Comparison of ENCODE assay signal across 8 mouse cellular contexts in the genomic region with DNA sequence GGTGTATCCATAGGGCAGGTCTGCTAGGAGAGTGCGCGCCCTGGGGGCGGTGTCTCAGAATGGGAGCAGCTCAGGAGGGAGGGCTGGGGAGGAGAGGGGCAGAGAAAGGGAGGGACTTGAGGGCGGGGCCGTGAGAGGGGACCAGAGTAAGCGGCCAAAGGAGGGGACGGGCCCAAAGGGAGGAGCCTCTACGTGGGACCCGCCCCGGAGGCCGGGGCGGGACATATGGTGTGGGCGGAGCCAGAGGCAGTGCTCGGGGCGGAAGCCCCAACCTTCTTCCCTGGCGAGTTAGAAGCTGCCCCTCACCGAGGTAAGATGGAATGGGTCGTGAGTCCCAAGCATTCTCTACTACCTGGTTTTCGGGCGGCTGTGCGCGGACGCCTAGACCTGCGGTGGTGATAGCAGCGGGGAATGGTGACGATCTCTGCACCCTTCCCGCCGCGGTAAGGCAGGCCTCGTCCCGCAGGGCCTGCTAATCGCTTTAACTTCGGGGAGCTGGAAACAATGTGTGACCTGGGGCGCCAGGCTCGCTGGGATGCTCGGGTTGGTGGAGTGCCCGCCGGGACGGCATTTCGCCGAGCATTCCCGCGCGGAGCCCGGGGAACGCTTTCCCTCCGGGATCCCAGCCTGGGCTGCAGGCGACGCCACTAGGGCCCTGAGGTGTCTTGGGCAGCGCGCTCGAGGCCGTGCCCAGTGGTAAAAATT. TPM values are rescaled to one million over a fixed set of nuclear protein-coding genes. Genes with fewer than 3 reads are reported as not detected.
DNase-seq lines count a peak whose midpoint lies in the region; ATAC-seq lines count a peak whose summit lies in the region.

A gene (plus strand): TSS at position 219 of the 705 bp plus-strand sequence.

- ATAC-seq in erythroblast, adult 5-6 weeks (replicated peaks; ENCODE audit: low FRiP score, poor library complexity, severe bottlenecking) = peak; percentile 97
- peak; percentile 98 for ATAC-seq in kidney, embryonic 15.5 days (replicated peaks; ENCODE audit: low FRiP score)
- ATAC-seq in monocyte, adult 5-6 weeks (replicated peaks; ENCODE audit: insufficient number of reproducible peaks, low FRiP score, low TSS enrichment, poor library complexity, severe bottlenecking) = peak; percentile 88

- H3K4me2 ChIP-seq in kidney, embryonic 15.5 days = peak within 1 kb of the TSS; percentile 66

- H3K9ac ChIP-seq in kidney, embryonic 15.5 days = peak within 1 kb of the TSS; percentile 89

- H3K4me1 ChIP-seq in heart, embryonic 10.5 days = peaks cover 10% of the 10 kb centered on the region
- peaks cover 23% of the 10 kb centered on the region for H3K4me1 ChIP-seq in kidney, embryonic 15.5 days

- no peaks in the 10 kb centered on the region for H3K27me3 ChIP-seq in heart, embryonic 10.5 days (ENCODE audit: insufficient read depth, poor library complexity, severe bottlenecking)
- H3K27me3 ChIP-seq in kidney, embryonic 15.5 days = no peaks in the 10 kb centered on the region

- H3K36me3 ChIP-seq in heart, embryonic 10.5 days = peaks cover 18% of the 10 kb centered on the region
- peaks cover 19% of the 10 kb centered on the region for H3K36me3 ChIP-seq in kidney, embryonic 15.5 days

- peak within 1 kb of the TSS; percentile 90 for H3K27ac ChIP-seq in heart, embryonic 10.5 days
- peak within 1 kb of the TSS; percentile 95 for H3K27ac ChIP-seq in kidney, embryonic 15.5 days

- DNase-seq in B cell, adult 2 months = peak; percentile 97
- peak; percentile 95 for DNase-seq in brain, adult 2 months (ENCODE audit: low read depth, low spot score)
- DNase-seq in heart, embryonic 10.5 days (ENCODE audit: low spot score) = peak; percentile 97
- DNase-seq in liver = peak; percentile 98
- DNase-seq in spleen, postnatal 4 days (ENCODE audit: low spot score in 2 of 2) = peak; percentile 93 to 94

- no peaks in the 10 kb centered on the region for H3K9me3 ChIP-seq in heart, embryonic 10.5 days
- H3K9me3 ChIP-seq in kidney, embryonic 15.5 days (replicated peaks) = no peaks in the 10 kb centered on the region

- peak within 1 kb of the TSS; percentile 86 for H3K4me3 ChIP-seq in heart, embryonic 10.5 days
- H3K4me3 ChIP-seq in kidney, embryonic 15.5 days (replicated peaks) = peak within 1 kb of the TSS; percentile 88

- under 1% methylated on average over 51 of the region's 53 CpGs for WGBS in heart, embryonic 10.5 days
- under 1% methylated on average over 53 of the region's 53 CpGs for WGBS in kidney, embryonic 15.5 days

RNA-seq across cellular contexts. Expression of the gene that starts here (rescaled TPM):
- total RNA-seq in erythroblast, adult 5-6 weeks (2015; ENCODE audit: low replicate concordance) = 56.4 and 74.9 TPM in 2 replicates
- total RNA-seq in erythroblast, adult 5-6 weeks (2017; ENCODE audit: low replicate concordance) = 50.2 and 57.3 TPM in 2 replicates
- polyA plus RNA-seq in heart, embryonic 10.5 days (2016; fragmentation: Nextera tagmentation; extraction: Ambion mirVana) = 261 and 265 TPM in 2 replicates
- polyA plus RNA-seq in kidney, embryonic 15.5 days (2015; fragmentation: Nextera tagmentation; extraction: Ambion mirVana) = 424 and 425 TPM in 2 replicates
- 193 to 214 TPM (median 207 TPM) in 3 replicates for total RNA-seq in monocyte, adult 5-6 weeks (2017)

Comparison
In these comparisons a context has a peak if more than half of its experiments do, and no peak if none do; other contexts are left out.
1. Peak in every context shown above with its lines: DNase-seq, ATAC-seq, H3K4me3 ChIP-seq and H3K27ac ChIP-seq.